Mouse (Mus musculus): ENCODE results near the gene H2-Eb1.

H2-Eb1 gene

GRCm38 (mm10) chr17:34317275-34317674 lies 11.6 kb downstream of the H2-Eb1 start:
- no peak for DNase-seq

GRCm38 (mm10) chr17:34325436-34325835 lies 19.8 kb downstream of the H2-Eb1 start, which contains the start of gene H2-Eb2:
Gene H2-Eb2 (plus strand): TSS chr17:34325665.
- DNase-seq: peak; percentile 21 to 35

DNA sequence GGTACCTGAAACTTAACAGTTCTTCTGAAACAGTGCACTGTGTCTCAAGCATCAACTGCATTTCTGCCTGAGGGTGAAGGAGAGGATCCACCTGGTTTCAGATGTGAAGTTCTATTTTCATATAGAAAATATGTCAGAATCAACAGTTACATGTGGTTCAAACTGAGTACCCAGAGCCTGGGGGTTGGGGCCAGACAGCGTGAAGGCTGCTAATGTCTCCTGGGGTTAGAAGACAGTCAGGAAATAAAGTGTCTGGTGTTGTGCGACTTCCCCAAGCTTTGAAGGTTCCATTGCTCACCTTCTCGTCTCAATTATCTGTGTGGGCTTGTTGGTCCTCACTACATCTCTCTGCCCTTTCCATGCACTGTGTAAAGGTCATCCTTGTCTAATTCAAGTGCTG lies 20.7 kb downstream of the H2-Eb1 start:
- DNase-seq: no peak

DNA sequence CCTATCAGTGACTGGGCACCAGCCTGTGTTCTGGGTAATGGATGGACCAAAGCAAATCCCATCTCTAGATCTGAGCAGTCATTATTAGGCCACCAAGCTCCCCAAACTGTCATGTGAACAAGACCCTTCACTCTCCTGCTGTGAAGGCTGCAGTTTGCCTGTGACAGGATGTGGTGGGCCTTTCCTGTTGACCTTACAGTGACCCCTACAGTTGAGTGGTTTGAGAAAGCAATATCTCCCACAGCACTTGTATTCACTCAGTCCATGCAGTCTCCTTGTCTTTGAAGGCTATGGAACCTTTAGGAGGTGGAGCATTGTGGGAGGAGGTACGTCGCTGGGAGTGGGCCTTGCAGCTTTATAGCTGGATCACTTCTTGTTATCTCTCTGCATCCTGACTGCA lies 24.1 kb downstream of the H2-Eb1 start:
- no peak for DNase-seq

DNA sequence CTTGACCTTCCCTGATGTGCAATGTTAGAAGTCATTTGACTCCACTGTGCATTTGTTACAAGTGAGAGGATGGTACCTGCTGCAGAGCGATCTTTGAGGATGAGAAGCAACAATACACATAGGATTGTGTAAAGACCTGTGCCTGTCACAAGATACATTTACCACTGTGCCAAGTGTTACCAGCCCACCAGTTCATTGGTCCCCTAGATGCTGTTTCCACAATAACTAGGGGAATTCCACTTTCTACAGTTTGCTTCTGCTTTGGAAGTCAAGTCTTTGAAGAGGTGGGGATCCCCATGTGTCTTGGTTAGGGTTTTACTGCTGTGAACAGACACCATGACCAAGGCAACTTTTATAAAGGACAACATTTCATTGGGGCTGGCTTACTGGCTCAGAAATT lies 25.5 kb downstream of the H2-Eb1 start:
- no peak for DNase-seq

DNA sequence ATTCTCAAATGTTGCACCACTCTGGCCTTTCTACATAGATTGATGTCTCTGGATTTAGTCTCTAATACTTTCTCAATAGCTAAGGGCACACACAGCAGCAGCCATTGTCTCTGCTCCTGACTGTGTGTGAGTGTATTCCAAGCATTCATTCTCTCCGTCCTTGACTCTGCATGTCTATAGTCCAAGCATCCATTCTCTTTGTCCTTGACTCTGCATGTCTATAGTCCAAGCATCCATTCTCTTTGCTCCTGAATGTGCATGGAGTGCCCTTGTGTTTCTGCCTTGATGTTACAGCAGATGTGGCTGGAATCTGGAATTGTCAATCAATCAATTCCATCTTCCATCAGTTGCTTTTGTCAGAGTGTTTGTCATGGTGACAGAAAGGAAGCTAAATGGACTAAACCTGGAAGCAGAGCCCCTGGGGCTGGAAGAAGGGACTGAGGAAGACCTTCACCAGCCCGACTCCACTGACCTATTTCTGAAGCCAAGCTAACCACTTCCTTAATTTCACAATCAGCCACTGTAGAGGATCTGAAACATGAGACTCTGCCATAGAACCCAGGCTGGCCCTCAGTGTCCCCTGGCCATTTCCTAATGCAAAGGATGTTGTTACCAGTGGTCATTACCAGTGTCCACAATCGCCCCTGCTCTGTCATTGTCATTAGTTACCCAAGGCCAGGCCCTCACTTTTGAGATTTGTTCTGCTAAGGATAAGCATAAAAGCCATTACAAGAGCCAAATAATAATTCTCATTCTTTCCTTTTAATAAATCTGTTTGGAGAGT lies 35.1 kb downstream of the H2-Eb1 start:
- no peak for DNase-seq

GRCm38 (mm10) chr17:34344882-34345281 lies 39.2 kb downstream of the H2-Eb1 start:
- no peak for DNase-seq

DNA sequence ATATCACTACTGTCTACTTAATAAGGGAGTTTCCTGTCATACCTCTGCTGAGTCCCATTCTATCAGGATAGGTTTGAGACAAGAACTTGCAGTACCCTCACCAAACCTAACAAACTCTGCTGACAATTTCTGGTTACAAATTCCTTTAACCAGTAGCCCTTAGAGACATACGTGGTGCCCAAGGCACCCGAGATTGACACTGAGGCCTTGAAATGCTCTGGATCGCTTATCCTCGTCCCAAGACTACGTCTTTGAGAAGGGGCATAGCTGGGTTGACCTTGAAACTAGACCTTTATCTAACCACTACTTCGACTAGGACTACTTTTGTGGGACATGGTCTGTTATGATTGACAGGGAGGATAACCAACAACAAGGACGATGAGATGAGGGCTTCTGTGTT lies 39.8 kb downstream of the H2-Eb1 start:
- DNase-seq: no peak

DNA sequence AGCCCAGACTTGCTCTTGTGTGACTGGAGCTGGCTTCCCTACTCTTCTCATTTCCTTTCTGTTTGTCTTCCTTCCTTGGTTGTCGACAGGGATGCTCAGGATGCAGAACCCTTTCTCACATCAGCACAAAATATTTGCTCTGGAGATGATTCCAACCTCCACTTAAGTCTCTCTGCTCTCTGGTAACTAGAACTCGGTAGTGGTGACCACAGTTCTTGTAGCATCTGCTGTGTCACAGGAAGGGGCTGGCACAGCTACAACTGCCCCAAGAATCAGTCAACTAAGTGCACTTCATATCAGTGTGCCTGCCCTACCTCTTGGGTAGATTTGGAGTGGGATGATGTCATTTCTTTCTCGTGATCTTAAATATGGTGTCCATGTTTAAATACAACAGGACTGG lies 40.4 kb downstream of the H2-Eb1 start:
- DNase-seq: no peak

- DNase-seq: peak; percentile 43 to 58
These were observed 42.1 kb downstream of the H2-Eb1 start for GRCm38 (mm10) chr17:34347606-34348308.

DNA sequence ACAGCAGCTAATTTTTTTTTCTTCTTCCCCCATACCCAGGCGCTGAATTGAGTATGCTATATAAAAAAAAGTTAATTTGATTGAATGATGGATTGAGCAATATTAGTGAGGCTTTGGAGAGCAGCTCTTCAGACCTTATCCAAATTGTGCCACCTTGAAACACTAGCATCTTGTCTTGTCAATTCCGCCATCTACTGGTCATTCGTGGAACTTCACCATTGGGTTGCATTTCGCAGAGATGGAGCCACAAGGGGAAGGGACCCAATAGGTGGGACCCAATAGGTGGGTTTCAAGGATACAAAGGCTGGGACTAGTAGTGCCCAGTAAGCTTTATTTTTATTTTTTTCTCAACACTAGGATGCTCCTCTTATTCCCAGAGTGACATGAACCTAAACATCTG lies 43.8 kb downstream of the H2-Eb1 start:
- peak; percentile 60 to 78 for DNase-seq

DNA sequence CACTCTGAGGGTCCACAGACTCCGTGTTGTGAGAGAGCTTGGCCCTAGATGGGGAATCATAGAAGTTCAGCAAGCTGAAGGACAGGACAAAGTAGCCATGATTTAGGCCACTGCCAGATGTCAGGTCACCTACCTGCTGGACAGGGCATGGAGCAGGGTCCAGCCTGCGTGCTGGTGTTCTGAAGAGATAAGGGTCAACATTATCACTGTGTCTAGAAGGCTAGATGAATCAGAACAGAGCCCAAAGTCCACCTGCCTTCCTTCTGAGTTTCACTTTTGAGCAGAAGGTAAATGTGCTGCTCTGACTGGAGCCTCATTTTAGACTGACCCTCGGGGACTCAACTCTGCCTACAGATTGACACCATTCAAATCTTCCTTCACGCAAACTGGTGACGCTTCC lies 48.9 kb downstream of the H2-Eb1 start, which contains the start of gene Btnl2:
TSS of gene Btnl2 (plus strand) at position 284 of the 400 bp plus-strand sequence.
- DNase-seq: no peak

DNA sequence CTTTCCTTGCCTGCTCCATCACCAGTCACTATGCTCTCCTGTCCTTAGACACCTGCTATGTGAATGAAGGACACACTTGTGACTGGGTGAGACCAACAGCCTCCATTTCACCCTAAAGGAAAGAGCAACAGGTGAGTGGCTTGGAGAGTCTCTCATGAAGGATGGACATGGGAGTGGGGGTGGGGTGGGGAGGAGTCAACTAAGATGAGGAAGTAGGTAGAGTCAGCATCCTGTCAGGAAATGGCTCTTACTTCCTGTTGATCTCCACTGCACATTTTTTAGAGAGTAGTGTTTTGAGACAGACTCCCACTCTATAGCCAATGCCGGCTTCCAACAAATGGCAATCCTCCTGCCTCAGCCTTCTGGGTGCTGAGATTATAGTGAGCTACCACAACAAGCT lies 49.3 kb downstream of the H2-Eb1 start:
- no peak for DNase-seq

- DNase-seq: no peak
These were observed 57.4 kb downstream of the H2-Eb1 start for GRCm38 (mm10) chr17:34362954-34363546.

GRCm38 (mm10) chr17:34363676-34364310 lies 58.1 kb downstream of the H2-Eb1 start:
- no peak for DNase-seq

GRCm38 (mm10) chr17:34365031-34365430 lies 59.4 kb downstream of the H2-Eb1 start:
- no peak for DNase-seq
